Mouse (Mus musculus): ENCODE data around the gene Gm28036.

- TF ChIP-seq CTCF (IDR thresholded peaks at IDR 0.05; ENCODE audit: extremely low read depth, insufficient read depth, low read length): no peak
- no peak for TF ChIP-seq POLR2A (IDR thresholded peaks at IDR 0.05; ENCODE audit: extremely low read depth, insufficient read depth, low read length)
Observed at GRCm38 (mm10) chr2:156079183-156079560, 47.7 kb downstream of the Gm28036 start.

Measured in cortical plate, adult 2 months (tissue).